Mouse (Mus musculus) forebrain, postnatal 0 days (tissue): ENCODE results near the gene Rsph3b. TPM values are rescaled to one million over a fixed set of nuclear protein-coding genes. Genes with fewer than 3 reads are reported as not detected.
"Not testable (repeated sequence)": the region's sequence is repeated elsewhere in the genome, so short reads cannot be mapped to it uniquely, and the experiment has no call there.

ENCODE experiments used
- ATAC-seq: fragments of 200-750 bp; cut with Nextera tagmentation; 2 replicates; pipeline ENCODE4 v1.8.0; 2017; ENCODE audit warnings: mild to moderate bottlenecking, moderate library complexity
- DNase-seq: peaks from one replicate; pipeline ENCODE4 v3.0.0-alpha.2; 2015
- H3K27ac ChIP-seq: fragments of 300-500 bp; sonication (generic); 2 replicates; pipeline ENCODE4 v1.5.1; 2014; ENCODE audit warnings: low read depth, mild to moderate bottlenecking, antibody characterized with exemption, low read length, moderate library complexity, mixed read lengths
- H3K27me3 ChIP-seq: fragments of 300-500 bp; sonication (generic); 2 replicates; pipeline ENCODE4 v1.6.1; 2014; ENCODE audit warnings: mild to moderate bottlenecking, low read length, mixed read lengths; ENCODE audit not compliant: insufficient read depth
- H3K36me3 ChIP-seq: fragments of 300-500 bp; sonication (generic); 2 replicates; pipeline ENCODE4 v1.6.1; 2014; ENCODE audit warnings: mild to moderate bottlenecking, moderate library complexity; ENCODE audit not compliant: insufficient read depth
- H3K4me1 ChIP-seq: fragments of 300-500 bp; sonication (generic); 2 replicates; pipeline ENCODE4 v1.6.1; 2014; ENCODE audit warnings: antibody characterized with exemption; ENCODE audit not compliant: insufficient read depth
- H3K4me2 ChIP-seq: fragments of 300-500 bp; sonication (generic); 2 replicates; pipeline ENCODE4 v1.6.1; 2014; ENCODE audit warnings: low read depth, mild to moderate bottlenecking, moderate library complexity
- H3K4me3 ChIP-seq: fragments of 300-500 bp; sonication (generic); 2 replicates; pipeline ENCODE4 v1.5.1; 2014; ENCODE audit warnings: low read depth, low read length, mixed read lengths
- H3K9ac ChIP-seq: fragments of 300-500 bp; sonication (generic); 2 replicates; pipeline ENCODE4 v1.6.1; 2014; ENCODE audit warnings: mild to moderate bottlenecking
- H3K9me3 ChIP-seq: fragments of 300-500 bp; sonication (generic); 2 replicates; pipeline ENCODE4 v1.6.1; 2016; ENCODE audit warnings: low read length
- CTCF ChIP-seq: sonication (generic); IDR thresholded peaks from 2 replicates; pipeline ENCODE4 v1.5.1; 2016; ENCODE audit warnings: antibody characterized with exemption, control low read depth, low read depth
- WGBS: fragments of 180-500 bp; shearing (Covaris S2); extraction: QIAGEN DNeasy Blood & Tissue Kit; methylation state at CpG from one replicate; pipeline ENCODE4 v1.1.7; 2014; 5-methylcytosine and 5-hydroxymethylcytosine counted together
- polyA plus RNA-seq: library from polyadenylated mRNA; unstranded; fragments of >200 nt; fragmentation: Nextera tagmentation; extraction: Ambion mirVana; gene quantifications from 2 replicates; pipeline ENCODE4 v1.2.1, GENCODE M21; 2015
- total RNA-seq: library from RNA; depleted of rRNA; stranded (reverse); fragments of >200 nt; gene quantifications from 2 replicates; pipeline ENCODE4 v1.2.3, GENCODE M21; 2014; rRNA removed

Rsph3b gene
- total RNA-seq (34.3 and 41.5 TPM in 2 replicates), polyA plus RNA-seq (50.0 and 60.2 TPM in 2 replicates)

GRCm38 (mm10) chr17:6947984-6948768 lies at the start of gene Rsph3b:
Rsph3b (minus strand) TSS chr17:6948682.
- DNase-seq: peak; percentile 85
- H3K4me1 ChIP-seq, H3K9me3 ChIP-seq, H3K36me3 ChIP-seq, H3K27me3 ChIP-seq: not testable (repeated sequence)
- Histone ChIP-seq H3K4me3 (peak within 1 kb of the TSS; percentile 49), H3K9ac (peak within 1 kb of the TSS; percentile 58), H3K27ac (peak within 1 kb of the TSS; percentile 57; the same call in 1 of the 2 replicates), H3K4me2 (peak within 1 kb of the TSS; percentile 61)
- WGBS: 2% methylated on average over 66 of the region's 73 CpGs
- peak; percentile 39 for TF ChIP-seq CTCF
- peak; percentile 96 for ATAC-seq

DNA sequence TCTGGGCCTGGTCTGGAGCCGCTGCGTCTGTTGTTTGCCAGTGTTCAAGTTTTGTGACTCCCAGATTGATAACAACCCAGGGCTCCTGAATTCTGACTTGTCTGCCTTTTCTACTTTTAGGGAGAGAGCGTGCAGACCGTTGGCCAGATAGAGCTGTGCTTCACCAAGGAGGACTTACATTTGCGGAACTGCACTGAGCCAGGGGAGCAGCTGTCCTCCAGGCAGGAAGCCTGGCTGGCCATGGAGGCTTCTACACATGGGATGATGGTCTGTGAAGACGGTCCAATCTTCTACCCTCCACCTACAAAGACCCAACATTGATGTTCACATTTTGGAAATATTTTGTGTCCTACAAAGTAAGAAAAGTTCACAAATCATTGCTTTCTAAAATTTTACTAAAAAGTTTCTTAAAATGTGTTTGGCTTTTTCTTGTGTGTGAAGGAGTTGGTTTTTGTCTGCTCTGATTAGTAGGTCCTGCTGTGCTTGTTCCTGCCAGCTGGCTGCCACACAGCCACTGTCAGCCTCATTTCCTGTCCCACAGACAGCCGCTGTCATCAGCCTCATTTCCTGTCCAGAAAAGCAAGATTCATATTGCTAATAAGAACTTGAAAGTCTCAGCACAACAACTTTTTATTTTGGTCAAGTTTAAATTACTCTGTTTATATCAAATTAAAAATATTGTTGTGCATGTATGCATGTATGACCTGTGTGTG lies 49.5 kb upstream of the Rsph3b start:
- 100% methylated on average over 1 of the region's 7 CpGs for WGBS
- not testable (repeated sequence) for H3K27me3 ChIP-seq, H3K4me2 ChIP-seq, H3K9me3 ChIP-seq, H3K36me3 ChIP-seq, H3K27ac ChIP-seq, H3K9ac ChIP-seq, DNase-seq, H3K4me3 ChIP-seq, ATAC-seq, H3K4me1 ChIP-seq

DNA sequence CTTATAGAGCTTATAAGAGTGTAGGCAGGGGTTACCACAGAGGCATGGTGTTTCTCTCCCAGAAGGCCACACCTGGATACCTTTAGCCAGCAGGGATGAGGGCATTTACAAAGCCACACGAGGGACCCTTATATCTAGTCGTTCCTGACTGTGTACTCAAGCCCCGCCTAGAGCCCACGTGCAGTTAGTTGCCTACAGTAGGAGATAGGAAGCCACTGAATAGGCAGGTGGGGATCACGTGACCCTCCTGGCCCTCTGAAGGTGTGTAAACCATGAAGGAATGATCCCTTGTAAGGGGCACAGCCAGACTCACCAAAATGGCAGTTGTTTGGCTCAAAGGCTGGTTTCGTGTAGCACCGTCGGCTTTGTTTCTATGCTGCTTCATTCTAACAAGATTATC lies 48.3 kb upstream of the Rsph3b start:
- not testable (repeated sequence) for H3K9ac ChIP-seq, H3K4me3 ChIP-seq, DNase-seq, H3K4me1 ChIP-seq, H3K27ac ChIP-seq, H3K9me3 ChIP-seq, H3K27me3 ChIP-seq, H3K36me3 ChIP-seq, ATAC-seq, H3K4me2 ChIP-seq
- WGBS: 82% methylated on average over 8 of the region's 8 CpGs

DNA sequence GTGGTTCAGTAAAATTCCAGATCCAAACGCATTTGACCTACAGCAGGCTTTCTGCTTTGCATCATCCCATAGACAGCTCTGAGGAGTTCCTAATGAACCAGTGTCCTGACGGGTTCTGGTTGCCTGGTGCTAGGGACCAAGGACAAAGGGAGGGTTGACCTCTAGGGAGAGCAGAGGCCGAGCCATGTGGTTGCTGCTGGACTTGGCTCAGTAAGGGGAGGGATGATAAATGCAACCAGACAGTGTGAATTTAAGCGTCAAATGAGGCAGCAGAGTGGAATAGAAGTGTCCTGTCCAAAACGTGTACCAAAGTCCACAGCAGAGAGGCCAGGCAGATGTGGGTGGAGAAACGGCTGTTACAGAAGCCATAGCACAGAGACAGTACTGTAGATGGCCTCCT lies 47.0 kb upstream of the Rsph3b start:
- not testable (repeated sequence) for ATAC-seq, H3K4me3 ChIP-seq, H3K27me3 ChIP-seq, H3K4me2 ChIP-seq, H3K36me3 ChIP-seq, DNase-seq, H3K9ac ChIP-seq, H3K27ac ChIP-seq, H3K4me1 ChIP-seq, H3K9me3 ChIP-seq
- WGBS: no CpG with 5 or more reads among the region's 6 CpGs

DNA sequence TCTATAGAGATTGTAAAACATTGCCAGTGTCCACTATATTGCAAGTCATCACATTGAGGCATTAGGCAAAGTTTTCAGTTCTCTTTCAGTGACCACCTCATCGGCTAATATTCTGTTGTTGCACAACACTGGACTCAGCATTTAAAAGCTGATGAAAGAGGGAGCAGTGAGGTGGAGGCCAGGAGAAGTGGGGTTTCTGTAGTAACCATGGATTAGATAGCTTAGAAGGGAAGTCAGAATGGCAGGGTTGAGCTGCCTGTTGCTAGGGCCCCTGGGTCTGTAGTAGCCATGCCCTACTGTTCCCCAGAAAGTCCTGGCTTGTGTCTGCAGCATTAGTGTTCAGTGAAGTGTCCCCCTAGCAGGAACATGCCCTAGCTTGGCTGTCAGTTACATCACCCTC lies 37.6 kb upstream of the Rsph3b start:
- WGBS: 87% methylated on average over 1 of the region's 1 CpGs

GRCm38 (mm10) chr17:6980144-6980543 lies 31.7 kb upstream of the Rsph3b start:
- H3K36me3 ChIP-seq, H3K4me1 ChIP-seq, H3K27ac ChIP-seq, ATAC-seq, H3K9me3 ChIP-seq, H3K27me3 ChIP-seq, H3K9ac ChIP-seq, DNase-seq, H3K4me3 ChIP-seq, H3K4me2 ChIP-seq: not testable (repeated sequence)
- WGBS: 98% methylated on average over 5 of the region's 8 CpGs

More for the DNA sequence above, 37.6 kb upstream of the Rsph3b start:
- H3K9ac ChIP-seq, DNase-seq, H3K27ac ChIP-seq, H3K4me1 ChIP-seq, H3K4me3 ChIP-seq, ATAC-seq, H3K27me3 ChIP-seq, H3K4me2 ChIP-seq, H3K36me3 ChIP-seq, H3K9me3 ChIP-seq: not testable (repeated sequence)

DNA sequence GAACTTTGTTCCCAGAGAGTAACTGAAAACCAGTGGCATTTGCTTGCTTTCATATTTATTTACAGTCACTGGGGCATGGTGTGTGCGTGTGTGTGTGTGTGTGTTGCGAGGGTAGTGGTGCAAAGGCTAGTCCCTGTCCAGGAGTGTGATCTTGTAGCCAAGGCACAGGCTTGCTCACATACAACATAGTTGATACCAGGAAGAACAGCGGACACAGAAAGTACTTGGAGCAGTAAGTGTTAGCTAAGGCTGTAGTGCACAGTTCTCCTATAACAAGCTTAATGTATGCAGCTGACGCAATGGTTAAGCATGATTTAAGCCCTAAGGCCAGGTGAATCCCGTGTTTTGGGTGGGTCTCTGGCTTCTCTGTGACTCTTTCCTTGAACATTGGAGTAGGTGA lies 30.9 kb upstream of the Rsph3b start:
- Histone ChIP-seq H3K4me2 (peak overlapping the region; percentile 65), H3K4me3 (peak overlapping the region; percentile 39)
- not testable (repeated sequence) for H3K9me3 ChIP-seq, H3K36me3 ChIP-seq, H3K27me3 ChIP-seq, ATAC-seq, H3K27ac ChIP-seq, H3K9ac ChIP-seq, H3K4me1 ChIP-seq, DNase-seq
- WGBS: 7% methylated on average over 4 of the region's 5 CpGs

GRCm38 (mm10) chr17:6978287-6979248 lies 30.1 kb upstream of the Rsph3b start, which contains the start of gene Gm49721:
Gm49721 (plus strand) TSS chr17:6978904.
- H3K4me1 ChIP-seq, H3K27ac ChIP-seq, H3K36me3 ChIP-seq, H3K9me3 ChIP-seq, H3K27me3 ChIP-seq: not testable (repeated sequence)
- peak within 1 kb of the TSS; percentile 59 for H3K9ac ChIP-seq
- WGBS: 3% methylated on average over 42 of the region's 68 CpGs
- peak; percentile 8 for DNase-seq
- peak within 1 kb of the TSS; percentile 65 for H3K4me2 ChIP-seq
- ATAC-seq: peak; percentile 96
- peak within 1 kb of the TSS; percentile 39 for H3K4me3 ChIP-seq

GRCm38 (mm10) chr17:6974985-6975384 lies 26.5 kb upstream of the Rsph3b start:
- WGBS: 48% methylated on average over 3 of the region's 3 CpGs

More at GRCm38 (mm10) chr17:6974985-6975384, 26.5 kb upstream of the Rsph3b start:
- not testable (repeated sequence) for DNase-seq, H3K27me3 ChIP-seq, H3K27ac ChIP-seq, H3K4me1 ChIP-seq, H3K9me3 ChIP-seq, H3K36me3 ChIP-seq, ATAC-seq, H3K4me3 ChIP-seq, H3K9ac ChIP-seq, H3K4me2 ChIP-seq
